Mouse (Mus musculus): ENCODE measurements around the gene Olfr547. TPM values are rescaled to one million over a fixed set of nuclear protein-coding genes. Genes with fewer than 3 reads are reported as not detected.

The Olfr547 gene
- polyA plus RNA-seq, 1 experiment from 2014 or later = not detected

DNA sequence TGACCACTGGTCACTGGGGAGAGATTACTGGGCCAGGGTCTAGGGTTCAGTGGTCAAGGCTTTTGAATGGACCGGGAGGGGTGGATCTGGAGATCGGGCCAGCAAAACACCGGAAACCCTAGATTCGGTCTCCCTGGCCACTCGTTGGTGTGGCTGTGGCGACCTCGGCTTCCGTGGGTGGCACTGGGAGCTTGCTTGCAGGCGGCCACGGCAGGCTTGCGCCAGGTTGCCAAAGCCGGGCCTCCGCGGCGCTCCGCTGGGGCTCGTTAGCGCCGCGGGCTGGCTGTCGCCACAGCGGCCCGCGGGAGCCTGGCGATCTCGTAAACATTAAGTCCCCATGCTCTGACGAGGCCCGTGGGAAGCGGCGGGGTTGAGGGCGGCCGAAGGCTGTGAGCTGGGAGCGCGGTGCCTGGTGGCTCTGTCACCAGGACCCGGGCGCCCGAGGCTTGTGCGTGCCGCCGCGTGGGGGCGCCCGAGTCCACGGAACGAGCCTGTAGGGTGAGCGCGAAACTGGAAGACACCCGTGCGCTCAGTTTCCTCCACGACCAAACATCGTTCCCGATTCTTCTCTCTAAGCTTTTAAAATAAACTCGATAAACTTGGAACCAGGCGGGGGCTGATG lies 21.6 kb upstream of the Olfr547 start:
- Histone ChIP-seq H3K9ac (peak overlapping the region; percentile 63), H3K4me1 (0 out of 2 replicates have a peak, but pooled peaks cover 7% of the 10 kb centered on the region), H3K9me3 (no peaks in the 10 kb centered on the region), H3K4me2 (peak overlapping the region; percentile 95), H3K27ac (no peak overlapping the region), H3K27me3 (peaks cover 19% of the 10 kb centered on the region; the same call in 1 of the 2 replicates), H3K4me3 (peak overlapping the region; percentile 47), H3K36me3 (no peaks in the 10 kb centered on the region)
- peak; percentile 91 for ATAC-seq (ENCODE audit: borderline replicate concordance, extremely low read depth, low FRiP score, low TSS enrichment)
- WGBS = under 1% methylated on average over 54 of the region's 54 CpGs

GRCm38 (mm10) chr7:102514144-102514543 lies 20.4 kb upstream of the Olfr547 start:
- H3K9me3 ChIP-seq = no peaks in the 10 kb centered on the region
- H3K4me1 ChIP-seq = 0 out of 2 replicates have a peak, but pooled peaks cover 7% of the 10 kb centered on the region
- H3K4me2 ChIP-seq = no peak overlapping the region
- 49% methylated on average over 4 of the region's 4 CpGs for WGBS
- H3K4me3 ChIP-seq = no peak overlapping the region
- H3K27me3 ChIP-seq = peaks cover 19% of the 10 kb centered on the region; the same call in 1 of the 2 replicates
- H3K36me3 ChIP-seq = no peaks in the 10 kb centered on the region
- H3K9ac ChIP-seq = no peak overlapping the region
- no peak for ATAC-seq (ENCODE audit: borderline replicate concordance, extremely low read depth, low FRiP score, low TSS enrichment)
- no peak overlapping the region for H3K27ac ChIP-seq

GRCm38 (mm10) chr7:102516261-102517050 lies 18.1 kb upstream of the Olfr547 start:
- Histone ChIP-seq H3K27me3 (peaks cover 19% of the 10 kb centered on the region; the same call in 1 of the 2 replicates), H3K9ac (no peak overlapping the region), H3K4me3 (no peak overlapping the region), H3K4me1 (0 out of 2 replicates have a peak, but pooled peaks cover 7% of the 10 kb centered on the region), H3K27ac (no peak overlapping the region), H3K36me3 (no peaks in the 10 kb centered on the region), H3K4me2 (no peak overlapping the region), H3K9me3 (no peaks in the 10 kb centered on the region)
- 51% methylated on average over 10 of the region's 10 CpGs for WGBS
- ATAC-seq (ENCODE audit: borderline replicate concordance, extremely low read depth, low FRiP score, low TSS enrichment) = no peak

DNA sequence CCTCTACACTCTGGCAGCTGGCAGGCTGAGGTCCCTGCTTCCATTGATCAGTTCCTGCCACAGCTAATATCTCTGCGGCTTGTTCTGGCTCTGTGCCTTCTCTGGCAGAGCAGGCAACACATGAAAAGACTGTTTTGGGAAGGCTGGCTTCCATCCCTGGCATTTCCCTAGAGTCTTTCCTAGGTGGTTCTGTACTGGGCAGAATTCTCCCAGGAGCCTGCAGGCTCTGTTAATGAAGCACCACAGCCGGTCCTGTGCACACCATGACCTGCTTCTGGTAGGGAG lies 17.6 kb upstream of the Olfr547 start:
- Histone ChIP-seq H3K9me3 (no peaks in the 10 kb centered on the region), H3K4me2 (no peak overlapping the region), H3K36me3 (no peaks in the 10 kb centered on the region), H3K4me1 (0 out of 2 replicates have a peak, but pooled peaks cover 7% of the 10 kb centered on the region), H3K27me3 (peaks cover 15% of the 10 kb centered on the region; the same call in 1 of the 2 replicates), H3K4me3 (no peak overlapping the region), H3K9ac (no peak overlapping the region), H3K27ac (no peak overlapping the region)
- WGBS = 70% methylated on average over 2 of the region's 2 CpGs
- ATAC-seq (ENCODE audit: borderline replicate concordance, extremely low read depth, low FRiP score, low TSS enrichment) = no peak

GRCm38 (mm10) chr7:102529052-102529451 lies 5.5 kb upstream of the Olfr547 start:
- WGBS = 73% methylated on average over 1 of the region's 1 CpGs
- ATAC-seq (ENCODE audit: borderline replicate concordance, extremely low read depth, low FRiP score, low TSS enrichment) = no peak
- Histone ChIP-seq H3K4me3 (no peak overlapping the region), H3K27ac (no peak overlapping the region), H3K27me3 (no peaks in the 10 kb centered on the region), H3K9ac (no peak overlapping the region), H3K4me1 (no peaks in the 10 kb centered on the region), H3K4me2 (no peak overlapping the region), H3K36me3 (no peaks in the 10 kb centered on the region), H3K9me3 (no peaks in the 10 kb centered on the region)

DNA sequence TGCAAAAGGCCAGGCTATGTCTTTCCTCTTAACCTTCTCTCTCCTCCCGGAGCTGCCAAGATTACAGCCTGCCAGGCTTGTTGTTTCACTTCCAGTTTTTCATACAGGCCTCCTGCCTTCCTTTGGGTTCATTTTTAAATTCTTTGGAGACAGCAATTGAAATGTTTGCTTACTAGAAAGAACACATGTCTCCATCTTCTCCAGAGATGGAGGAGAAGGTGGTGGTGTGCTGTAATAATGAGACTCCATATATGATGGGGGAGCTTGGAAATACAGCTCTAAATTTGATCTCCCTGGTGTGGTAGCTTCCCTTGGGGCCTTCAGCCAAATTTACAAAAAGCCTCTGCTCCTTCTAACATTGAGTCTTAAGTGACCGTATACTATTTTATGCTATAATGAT lies 6.0 kb downstream of the Olfr547 start, which contains the start of gene Olfr548-ps1:
TSS of gene Olfr548-ps1 (plus strand) at position 301 of the 400 bp plus-strand sequence.
- WGBS = 83% methylated on average over 2 of the region's 2 CpGs
- H3K9me3 ChIP-seq = no peaks in the 10 kb centered on the region
- ATAC-seq (ENCODE audit: borderline replicate concordance, extremely low read depth, low FRiP score, low TSS enrichment) = no peak
- no peak within 1 kb of the TSS for H3K27ac ChIP-seq
- no peaks in the 10 kb centered on the region for H3K36me3 ChIP-seq
- no peak within 1 kb of the TSS for H3K4me3 ChIP-seq
- no peaks in the 10 kb centered on the region for H3K4me1 ChIP-seq
- H3K4me2 ChIP-seq = no peak within 1 kb of the TSS
- H3K27me3 ChIP-seq = no peaks in the 10 kb centered on the region
- no peak within 1 kb of the TSS for H3K9ac ChIP-seq

DNA sequence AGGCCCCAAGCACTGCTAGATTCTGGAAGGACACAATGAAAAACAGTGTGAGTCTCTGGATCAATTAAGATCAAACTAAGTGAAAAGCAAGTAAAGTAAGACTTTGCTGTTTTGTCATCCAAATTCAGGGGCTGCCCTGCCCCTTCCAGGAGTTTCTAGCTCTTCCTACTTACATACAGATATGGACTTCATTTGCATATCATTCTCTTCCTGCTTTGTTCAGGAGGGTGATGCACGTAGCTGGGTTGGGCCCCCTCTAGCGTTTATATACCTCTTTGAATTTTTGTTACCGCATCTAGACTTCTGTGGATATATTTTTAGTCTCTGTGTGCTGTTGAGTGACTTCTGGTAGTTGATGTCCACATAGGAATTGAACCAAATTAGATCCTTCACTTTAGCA lies 6.7 kb downstream of the Olfr547 start:
- H3K4me3 ChIP-seq = no peak overlapping the region
- H3K9ac ChIP-seq = no peak overlapping the region
- 53% methylated on average over 3 of the region's 3 CpGs for WGBS
- H3K4me2 ChIP-seq = no peak overlapping the region
- no peak for ATAC-seq (ENCODE audit: borderline replicate concordance, extremely low read depth, low FRiP score, low TSS enrichment)
- H3K36me3 ChIP-seq = no peaks in the 10 kb centered on the region
- no peak overlapping the region for H3K27ac ChIP-seq
- no peaks in the 10 kb centered on the region for H3K9me3 ChIP-seq
- no peaks in the 10 kb centered on the region for H3K4me1 ChIP-seq
- no peaks in the 10 kb centered on the region for H3K27me3 ChIP-seq

DNA sequence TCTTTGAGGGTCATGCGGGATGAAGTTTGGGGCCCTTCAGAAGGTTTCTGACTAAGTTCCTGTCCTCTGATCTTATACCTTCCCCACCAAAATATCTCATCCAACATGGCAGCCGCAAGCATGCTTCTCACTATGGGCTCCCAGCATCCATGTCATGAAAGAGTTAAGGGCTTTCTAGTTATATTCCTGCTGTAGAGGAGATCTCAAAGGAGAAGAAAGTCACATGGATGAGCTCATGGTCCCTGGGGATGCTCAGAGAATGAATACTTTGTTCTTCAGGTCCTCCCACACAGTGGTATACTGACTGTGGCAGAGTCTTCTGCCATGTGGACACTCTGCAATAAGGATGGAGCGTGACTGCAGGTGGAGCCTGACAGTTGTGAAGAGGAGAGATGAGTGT lies 15.0 kb downstream of the Olfr547 start, which contains the start of gene Olfr549:
TSS of gene Olfr549 (plus strand) at position 301 of the 400 bp plus-strand sequence.
- H3K27me3 ChIP-seq = no peaks in the 10 kb centered on the region
- WGBS = 80% methylated on average over 3 of the region's 3 CpGs
- no peak within 1 kb of the TSS for H3K4me3 ChIP-seq
- ATAC-seq (ENCODE audit: borderline replicate concordance, extremely low read depth, low FRiP score, low TSS enrichment) = no peak
- H3K27ac ChIP-seq = no peak within 1 kb of the TSS
- H3K36me3 ChIP-seq = no peaks in the 10 kb centered on the region
- H3K9ac ChIP-seq = no peak within 1 kb of the TSS
- no peaks in the 10 kb centered on the region for H3K4me1 ChIP-seq
- no peak within 1 kb of the TSS for H3K4me2 ChIP-seq
- H3K9me3 ChIP-seq = no peaks in the 10 kb centered on the region

GRCm38 (mm10) chr7:102553279-102553678 lies 18.7 kb downstream of the Olfr547 start:
- no peak for ATAC-seq (ENCODE audit: borderline replicate concordance, extremely low read depth, low FRiP score, low TSS enrichment)
- Histone ChIP-seq H3K4me1 (no peaks in the 10 kb centered on the region), H3K9me3 (no peaks in the 10 kb centered on the region), H3K27me3 (no peaks in the 10 kb centered on the region), H3K36me3 (no peaks in the 10 kb centered on the region), H3K4me3 (no peak overlapping the region), H3K9ac (no peak overlapping the region), H3K27ac (no peak overlapping the region), H3K4me2 (no peak overlapping the region)
- WGBS = 67% methylated on average over 3 of the region's 3 CpGs

DNA sequence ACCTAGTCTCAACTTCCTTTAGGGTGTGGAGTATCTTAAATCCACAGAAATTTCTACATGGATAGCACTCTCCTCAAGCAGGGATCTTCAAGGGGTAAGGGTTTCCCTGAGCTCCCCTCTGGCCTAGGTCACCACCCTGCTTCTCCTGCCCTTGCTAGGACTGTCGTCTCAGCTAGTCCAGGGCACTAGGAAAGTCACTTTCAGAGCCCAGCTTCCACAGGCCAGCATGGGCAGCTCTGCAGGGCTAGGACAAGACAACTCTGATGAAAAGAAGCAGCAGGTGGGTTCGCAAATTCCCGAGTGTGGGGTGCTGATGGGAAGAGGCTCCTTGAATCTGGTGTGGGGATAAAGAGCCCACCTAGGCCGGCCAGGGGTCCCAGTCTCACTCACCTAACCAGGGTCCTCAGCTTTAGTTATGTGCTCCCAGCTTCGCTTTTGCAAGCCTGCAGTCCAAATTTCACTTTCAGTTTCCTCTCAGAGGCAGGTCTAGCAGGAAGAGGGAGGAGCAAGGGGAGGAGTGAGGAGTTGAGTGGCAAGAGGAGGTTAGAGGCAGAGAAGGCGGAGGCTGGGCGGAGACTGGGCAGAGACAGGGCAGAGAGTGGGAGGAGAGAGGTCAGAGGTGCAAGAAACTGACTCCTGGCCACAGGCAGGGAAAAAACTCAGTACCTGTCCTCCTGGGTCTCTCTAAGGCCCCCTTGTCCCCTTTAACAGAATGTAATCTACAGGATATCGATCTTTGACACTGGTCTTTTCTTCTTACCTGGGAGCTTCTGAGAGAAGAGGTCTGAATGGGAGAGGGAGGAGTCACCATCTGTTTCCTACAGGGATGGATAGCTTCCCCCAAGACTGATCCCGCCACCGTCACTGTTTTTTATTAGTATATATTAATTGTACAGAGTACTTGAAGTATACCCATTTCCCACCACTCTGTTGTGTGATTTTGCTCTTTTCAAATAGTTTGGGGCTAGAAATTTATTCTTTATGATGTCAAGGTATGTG lies 30.7 kb downstream of the Olfr547 start, which contains the start of gene Trim21:
TSS of gene Trim21 (minus strand) at position 488 of the 999 bp plus-strand sequence.
- no peaks in the 10 kb centered on the region for H3K9me3 ChIP-seq
- H3K4me3 ChIP-seq = peak within 1 kb of the TSS; percentile 55
- no peaks in the 10 kb centered on the region for H3K27me3 ChIP-seq
- WGBS = 16% methylated on average over 10 of the region's 10 CpGs
- H3K4me1 ChIP-seq = 0 out of 2 replicates have a peak, but pooled peaks cover 5% of the 10 kb centered on the region
- ATAC-seq (ENCODE audit: borderline replicate concordance, extremely low read depth, low FRiP score, low TSS enrichment) = peak; percentile 96
- H3K36me3 ChIP-seq = no peaks in the 10 kb centered on the region
- H3K9ac ChIP-seq = peak within 1 kb of the TSS; percentile 55
- peak within 1 kb of the TSS; percentile 74 for H3K4me2 ChIP-seq
- peak within 1 kb of the TSS; percentile 16; the same call in 1 of the 2 replicates for H3K27ac ChIP-seq

GRCm38 (mm10) chr7:102566219-102566618 lies 31.7 kb downstream of the Olfr547 start:
- no peaks in the 10 kb centered on the region for H3K9me3 ChIP-seq
- no peak overlapping the region for H3K4me2 ChIP-seq
- 0 out of 2 replicates have a peak, but pooled peaks cover 5% of the 10 kb centered on the region for H3K4me1 ChIP-seq
- H3K4me3 ChIP-seq = no peak overlapping the region
- no peak overlapping the region for H3K9ac ChIP-seq
- no peaks in the 10 kb centered on the region for H3K27me3 ChIP-seq
- no peaks in the 10 kb centered on the region for H3K36me3 ChIP-seq
- WGBS = 74% methylated on average over 4 of the region's 4 CpGs
- no peak overlapping the region for H3K27ac ChIP-seq
- no peak for ATAC-seq (ENCODE audit: borderline replicate concordance, extremely low read depth, low FRiP score, low TSS enrichment)

Data from lung, embryonic 15.5 days (tissue).